Mouse (Mus musculus) midbrain, embryonic 14.5 days (tissue): ENCODE measurements at regions not wholly inside any gene's neighbourhood (a gene's known extent, or its start where the extent isn't known, plus 50 kb on each side); places are given as distances from the start of the nearest gene placed in this dataset.

Experiments
- ATAC-seq: fragments of 200-750 bp; cut with Nextera tagmentation; 2 replicates; pipeline ENCODE4 v1.8.0; 2017; ENCODE audit warnings: moderate number of reproducible peaks, moderate library complexity; ENCODE audit not compliant: low FRiP score, low TSS enrichment
- DNase-seq: peaks from one replicate; pipeline ENCODE4 v3.0.0-alpha.2; 2015
- H3K27ac ChIP-seq: fragments of 300-500 bp; sonication (generic); replicated peaks from 2 replicates; pipeline ENCODE4 v1.5.1; 2014; ENCODE audit warnings: mild to moderate bottlenecking, low read depth, low read length, moderate library complexity
- H3K27me3 ChIP-seq: fragments of 300-500 bp; sonication (generic); 2 replicates; pipeline ENCODE4 v1.6.1; 2014; ENCODE audit warnings: low read length, control low read depth, mixed read lengths; ENCODE audit not compliant: control insufficient read depth, insufficient read depth
- H3K36me3 ChIP-seq: fragments of 300-500 bp; sonication (generic); 2 replicates; pipeline ENCODE4 v1.6.1; 2014; ENCODE audit warnings: low read length, control low read depth; ENCODE audit not compliant: control insufficient read depth, insufficient read depth
- H3K4me1 ChIP-seq: fragments of 300-500 bp; sonication (generic); 2 replicates; pipeline ENCODE4 v1.6.1; 2014; ENCODE audit warnings: mild to moderate bottlenecking, antibody characterized with exemption, low read length, control low read depth; ENCODE audit not compliant: control insufficient read depth, insufficient read depth
- H3K4me2 ChIP-seq: fragments of 300-500 bp; sonication (generic); 2 replicates; pipeline ENCODE4 v1.6.1; 2014; ENCODE audit warnings: mild to moderate bottlenecking, low read length, moderate library complexity
- H3K4me3 ChIP-seq: fragments of 300-500 bp; sonication (generic); replicated peaks from 2 replicates; pipeline ENCODE4 v1.5.1; 2014; ENCODE audit warnings: low read depth, low read length
- H3K9ac ChIP-seq: fragments of 300-500 bp; sonication (generic); replicated peaks from 2 replicates; pipeline ENCODE4 v1.6.1; 2014; ENCODE audit warnings: mild to moderate bottlenecking, low read length, moderate library complexity
- H3K9me3 ChIP-seq: fragments of 300-500 bp; sonication (generic); 2 replicates; pipeline ENCODE4 v1.6.1; 2016; ENCODE audit warnings: low read length, control low read depth, mixed read lengths; ENCODE audit not compliant: control insufficient read depth
- WGBS: fragments of 180-500 bp; shearing (Covaris S2); extraction: QIAGEN DNeasy Blood & Tissue Kit; methylation state at CpG from one replicate; pipeline ENCODE4 v1.1.7; 2014; 5-methylcytosine and 5-hydroxymethylcytosine counted together

- Histone ChIP-seq H3K4me3 (no peak overlapping the region), H3K36me3 (no peaks in the 10 kb centered on the region), H3K4me1 (peaks cover 5% of the 10 kb centered on the region; the same call in 1 of the 2 replicates), H3K9me3 (no peaks in the 10 kb centered on the region), H3K27ac (peak overlapping the region; percentile 63), H3K27me3 (no peaks in the 10 kb centered on the region), H3K4me2 (no peak overlapping the region), H3K9ac (no peak overlapping the region)
- WGBS = 11% methylated on average over 11 of the region's 11 CpGs
- DNase-seq = peak; percentile 51
- no peak for ATAC-seq
Observed at GRCm38 (mm10) chr11:112657410-112658159, 124.4 kb upstream of the Sox9 start.

- no peaks in the 10 kb centered on the region for H3K9me3 ChIP-seq
- WGBS = 84% methylated on average over 3 of the region's 3 CpGs
- ATAC-seq (no peak), DNase-seq (no peak)
- H3K9ac ChIP-seq = no peak overlapping the region
- no peak overlapping the region for H3K4me2 ChIP-seq
- no peaks in the 10 kb centered on the region for H3K36me3 ChIP-seq
- H3K27me3 ChIP-seq = no peaks in the 10 kb centered on the region
- peaks cover 5% of the 10 kb centered on the region; the same call in 1 of the 2 replicates for H3K4me1 ChIP-seq
- no peak overlapping the region for H3K27ac ChIP-seq
- no peak overlapping the region for H3K4me3 ChIP-seq
Observed at GRCm38 (mm10) chr11:112659911-112660310, 122.1 kb upstream of the Sox9 start.

GRCm38 (mm10) chr11:112661426-112661825 is 120.6 kb upstream of the Sox9 start:
- H3K9me3 ChIP-seq = no peaks in the 10 kb centered on the region
- no peak overlapping the region for H3K4me2 ChIP-seq
- no peak overlapping the region for H3K4me3 ChIP-seq
- H3K4me1 ChIP-seq = peaks cover 5% of the 10 kb centered on the region; the same call in 1 of the 2 replicates
- no peak overlapping the region for H3K9ac ChIP-seq
- no peaks in the 10 kb centered on the region for H3K36me3 ChIP-seq
- H3K27me3 ChIP-seq = no peaks in the 10 kb centered on the region
- WGBS = 72% methylated on average over 7 of the region's 7 CpGs
- DNase-seq (no peak), ATAC-seq (no peak)
- H3K27ac ChIP-seq = no peak overlapping the region

- Histone ChIP-seq H3K36me3 (no peaks in the 10 kb centered on the region), H3K27me3 (no peaks in the 10 kb centered on the region), H3K9me3 (no peaks in the 10 kb centered on the region), H3K4me2 (no peak overlapping the region), H3K27ac (no peak overlapping the region), H3K4me3 (no peak overlapping the region), H3K4me1 (no peaks in the 10 kb centered on the region), H3K9ac (no peak overlapping the region)
- no peak for ATAC-seq
- 89% methylated on average over 7 of the region's 7 CpGs for WGBS
- DNase-seq = no peak
Observed at GRCm38 (mm10) chr11:112667311-112667710, 114.7 kb upstream of the Sox9 start.

GRCm38 (mm10) chr11:112672086-112672485 is 109.9 kb upstream of the Sox9 start:
- ATAC-seq = no peak
- H3K27ac ChIP-seq = no peak overlapping the region
- WGBS = 81% methylated on average over 4 of the region's 4 CpGs
- no peak for DNase-seq
- no peak overlapping the region for H3K4me3 ChIP-seq
- H3K4me2 ChIP-seq = no peak overlapping the region
- H3K9ac ChIP-seq = no peak overlapping the region
- H3K27me3 ChIP-seq = no peaks in the 10 kb centered on the region
- H3K9me3 ChIP-seq = no peaks in the 10 kb centered on the region
- no peaks in the 10 kb centered on the region for H3K36me3 ChIP-seq
- no peaks in the 10 kb centered on the region for H3K4me1 ChIP-seq

- no peak for DNase-seq
- Histone ChIP-seq H3K27ac (no peak overlapping the region), H3K27me3 (no peaks in the 10 kb centered on the region), H3K4me1 (no peaks in the 10 kb centered on the region), H3K9ac (no peak overlapping the region), H3K4me3 (no peak overlapping the region), H3K36me3 (no peaks in the 10 kb centered on the region), H3K4me2 (no peak overlapping the region), H3K9me3 (no peaks in the 10 kb centered on the region)
- WGBS = 90% methylated on average over 4 of the region's 4 CpGs
- no peak for ATAC-seq
Observed at GRCm38 (mm10) chr11:112690047-112690446, 92.0 kb upstream of the Sox9 start.

GRCm38 (mm10) chr11:112706091-112706490 is 75.9 kb upstream of the Sox9 start:
- Histone ChIP-seq H3K9ac (no peak overlapping the region), H3K36me3 (no peaks in the 10 kb centered on the region), H3K27me3 (no peaks in the 10 kb centered on the region), H3K4me2 (no peak overlapping the region), H3K27ac (no peak overlapping the region), H3K4me3 (no peak overlapping the region), H3K4me1 (peaks cover 11% of the 10 kb centered on the region), H3K9me3 (no peaks in the 10 kb centered on the region)
- 73% methylated on average over 10 of the region's 10 CpGs for WGBS
- DNase-seq = no peak
- ATAC-seq = no peak

- H3K4me2 ChIP-seq = no peak overlapping the region
- no peak overlapping the region for H3K9ac ChIP-seq
- no peaks in the 10 kb centered on the region for H3K27me3 ChIP-seq
- H3K36me3 ChIP-seq = no peaks in the 10 kb centered on the region
- DNase-seq = peak; percentile 46
- 0 out of 2 replicates have a peak overlapping the region, but pooled peaks have one; percentile 13 for H3K27ac ChIP-seq
- WGBS = 20% methylated on average over 11 of the region's 11 CpGs
- H3K4me3 ChIP-seq = no peak overlapping the region
- ATAC-seq = 0 out of 2 replicates have a peak, but pooled peaks have one; percentile 20
- no peaks in the 10 kb centered on the region for H3K9me3 ChIP-seq
- H3K4me1 ChIP-seq = peaks cover 11% of the 10 kb centered on the region
Observed at GRCm38 (mm10) chr11:112708119-112708730, 73.8 kb upstream of the Sox9 start.

GRCm38 (mm10) chr11:112711656-112712055 is 70.4 kb upstream of the Sox9 start:
- Histone ChIP-seq H3K4me2 (no peak overlapping the region), H3K27ac (no peak overlapping the region), H3K9ac (no peak overlapping the region), H3K4me3 (no peak overlapping the region), H3K9me3 (no peaks in the 10 kb centered on the region), H3K4me1 (peaks cover 11% of the 10 kb centered on the region), H3K27me3 (no peaks in the 10 kb centered on the region), H3K36me3 (no peaks in the 10 kb centered on the region)
- WGBS = 72% methylated on average over 5 of the region's 5 CpGs
- ATAC-seq = no peak
- no peak for DNase-seq
